Mouse (Mus musculus) C2C12 (cell line): ENCODE measurements at regions not wholly inside any gene's neighbourhood (a gene's known extent, or its start where the extent isn't known, plus 50 kb on each side); places are given as distances from the start of the nearest gene placed in this dataset.

Experiments used
- CEBPB ChIP-seq: IDR thresholded peaks from one replicate; pipeline ENCODE4 v1.6.1; 2011; ENCODE audit warnings: low read depth, mild to moderate bottlenecking, control low read depth, moderate library complexity
- CTCF ChIP-seq: IDR thresholded peaks from one replicate; pipeline ENCODE4 v1.5.1; 2011; ENCODE audit not compliant: control insufficient read depth, insufficient read depth, insufficient read length
- MAX ChIP-seq: IDR thresholded peaks from one replicate; pipeline ENCODE4 v1.6.1; 2011; ENCODE audit warnings: mild to moderate bottlenecking, control low read depth
- MYOD1 ChIP-seq: IDR thresholded peaks from one replicate; pipeline ENCODE4 v1.6.1; 2011; ENCODE audit warnings: low read depth; ENCODE audit not compliant: control insufficient read depth, insufficient read length
- MYOG ChIP-seq: IDR thresholded peaks from one replicate; pipeline ENCODE4 v1.6.1; 2011; ENCODE audit not compliant: control insufficient read depth, insufficient read length; ENCODE audit errors: extremely low read depth
- USF1 ChIP-seq: IDR thresholded peaks from one replicate; pipeline ENCODE4 v1.6.1; 2011; ENCODE audit warnings: low read depth, mild to moderate bottlenecking, control low read depth, moderate library complexity

GRCm38 (mm10) chr16:30160399-30160798 lies 96.2 kb downstream of the Hes1 start:
- TF ChIP-seq CTCF: no peak
- TF ChIP-seq MAX: no peak
- TF ChIP-seq MYOG: no peak
- no peak for TF ChIP-seq USF1
- TF ChIP-seq MYOD1: no peak
- no peak for TF ChIP-seq CEBPB
